Mouse (Mus musculus) stomach, embryonic 14.5 days (tissue): ENCODE data around the gene Bicral. TPM values are rescaled to one million over a fixed set of nuclear protein-coding genes. Genes with fewer than 3 reads are reported as not detected.
A peak's percentile ranks its signal among the peaks of the same experiment; 100 is the strongest.
"Not testable (repeated sequence)": the region's sequence is repeated elsewhere in the genome, so short reads cannot be mapped to it uniquely, and the experiment has no call there.

ENCODE experiments used
- ATAC-seq: fragments of 200-750 bp; cut with Nextera tagmentation; 2 replicates; pipeline ENCODE4 v1.8.0; 2017; ENCODE audit warnings: low read depth, moderate TSS enrichment; ENCODE audit not compliant: insufficient number of reproducible peaks, insufficient read depth, low FRiP score
- H3K27ac ChIP-seq: fragments of 300-500 bp; sonication (generic); 2 replicates; pipeline ENCODE4 v1.5.1; 2014; ENCODE audit warnings: mild to moderate bottlenecking, low read length, moderate library complexity, mixed read lengths
- H3K27me3 ChIP-seq: fragments of 300-500 bp; sonication (generic); 2 replicates; pipeline ENCODE4 v1.6.1; 2014; ENCODE audit warnings: low read length, control low read depth, mixed read lengths; ENCODE audit not compliant: control insufficient read depth, insufficient read depth
- H3K36me3 ChIP-seq: fragments of 300-500 bp; sonication (generic); 2 replicates; pipeline ENCODE4 v1.6.1; 2014; ENCODE audit warnings: mild to moderate bottlenecking, control low read depth, low read length, moderate library complexity, mixed read lengths; ENCODE audit not compliant: control insufficient read depth, insufficient read depth
- H3K4me1 ChIP-seq: fragments of 300-500 bp; sonication (generic); 2 replicates; pipeline ENCODE4 v1.6.1; 2014; ENCODE audit warnings: low read length, control low read depth, mixed read lengths; ENCODE audit not compliant: control insufficient read depth, insufficient read depth
- H3K4me2 ChIP-seq: fragments of 300-500 bp; sonication (generic); replicated peaks from 2 replicates; pipeline ENCODE4 v1.6.1; 2014; ENCODE audit warnings: low read depth, low read length, control low read depth
- H3K4me3 ChIP-seq: fragments of 300-500 bp; sonication (generic); 2 replicates; pipeline ENCODE4 v1.5.1; 2014; ENCODE audit warnings: low read depth, low read length, control low read depth
- H3K9ac ChIP-seq: fragments of 300-500 bp; sonication (generic); replicated peaks from 2 replicates; pipeline ENCODE4 v1.6.1; 2014; ENCODE audit warnings: low read depth, mild to moderate bottlenecking, control low read depth, low read length, moderate library complexity, mixed read lengths
- H3K9me3 ChIP-seq: fragments of 300-500 bp; sonication (generic); 2 replicates; pipeline ENCODE4 v1.6.1; 2016; ENCODE audit warnings: low read depth, low read length, control low read depth; ENCODE audit not compliant: control insufficient read depth
- WGBS: fragments of 180-500 bp; shearing (Covaris S2); extraction: QIAGEN DNeasy Blood & Tissue Kit; methylation state at CpG from one replicate; pipeline ENCODE4 v1.1.7; 2014; 5-methylcytosine and 5-hydroxymethylcytosine counted together
- polyA plus RNA-seq: library from polyadenylated mRNA; unstranded; fragments of >200 nt; fragmentation: Nextera tagmentation; extraction: Ambion mirVana; gene quantifications from 2 replicates; pipeline ENCODE4 v1.2.1, GENCODE M21; 2014

Bicral gene
- polyA plus RNA-seq, 1 experiment from 2014 or later: 6.6 TPM

DNA sequence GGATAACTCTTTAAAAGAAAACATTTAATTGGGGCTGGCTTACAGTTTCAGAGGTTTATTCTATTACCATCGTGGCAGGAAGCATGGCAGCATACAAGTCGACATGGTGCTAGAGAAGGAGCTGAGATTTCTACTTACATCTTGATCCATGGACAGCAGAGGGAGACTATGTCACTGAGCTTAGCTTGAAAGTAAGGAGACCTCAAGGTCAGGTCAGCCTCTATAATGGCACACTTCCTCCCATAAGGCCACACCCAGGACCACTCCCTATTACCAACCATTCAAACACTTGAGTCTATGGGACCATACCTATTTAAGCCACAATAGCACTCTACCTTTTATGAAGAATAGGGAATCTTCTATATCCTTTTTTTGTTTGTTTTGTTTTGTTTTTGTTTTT is 65.3 kb downstream of the Bicral start:
- H3K27ac ChIP-seq: no peak overlapping the region
- no peaks in the 10 kb centered on the region for H3K36me3 ChIP-seq
- no peak overlapping the region for H3K9ac ChIP-seq
- no peak for ATAC-seq
- H3K4me3 ChIP-seq: no peak overlapping the region
- H3K4me1 ChIP-seq: no peaks in the 10 kb centered on the region
- H3K4me2 ChIP-seq: no peak overlapping the region
- H3K9me3 ChIP-seq: no peaks in the 10 kb centered on the region
- WGBS: 80% methylated on average over 2 of the region's 2 CpGs
- H3K27me3 ChIP-seq: no peaks in the 10 kb centered on the region

DNA sequence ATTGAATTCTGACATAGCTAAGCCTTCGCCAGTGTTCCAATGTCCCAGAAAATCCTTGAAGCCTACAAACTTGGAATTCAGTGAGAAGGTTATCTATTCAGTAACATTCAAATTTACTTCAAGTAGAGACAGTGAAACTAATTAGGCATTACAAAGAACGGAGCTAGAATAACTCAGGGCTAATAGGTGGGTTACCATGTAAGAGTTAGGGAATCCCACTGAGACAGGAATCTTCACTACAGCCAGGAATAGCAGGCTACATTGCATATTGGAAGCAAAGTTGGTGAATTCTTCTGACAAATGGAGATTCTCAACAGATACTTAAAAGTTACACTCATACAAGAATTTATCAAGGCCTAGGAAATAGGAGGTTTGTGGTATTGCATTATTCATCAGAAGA is 70.3 kb downstream of the Bicral start:
- H3K27me3 ChIP-seq, H3K4me3 ChIP-seq, H3K36me3 ChIP-seq, H3K4me2 ChIP-seq, H3K9ac ChIP-seq, ATAC-seq, H3K9me3 ChIP-seq, H3K27ac ChIP-seq, H3K4me1 ChIP-seq: not testable (repeated sequence)
- WGBS: 60% methylated on average over 2 of the region's 2 CpGs

DNA sequence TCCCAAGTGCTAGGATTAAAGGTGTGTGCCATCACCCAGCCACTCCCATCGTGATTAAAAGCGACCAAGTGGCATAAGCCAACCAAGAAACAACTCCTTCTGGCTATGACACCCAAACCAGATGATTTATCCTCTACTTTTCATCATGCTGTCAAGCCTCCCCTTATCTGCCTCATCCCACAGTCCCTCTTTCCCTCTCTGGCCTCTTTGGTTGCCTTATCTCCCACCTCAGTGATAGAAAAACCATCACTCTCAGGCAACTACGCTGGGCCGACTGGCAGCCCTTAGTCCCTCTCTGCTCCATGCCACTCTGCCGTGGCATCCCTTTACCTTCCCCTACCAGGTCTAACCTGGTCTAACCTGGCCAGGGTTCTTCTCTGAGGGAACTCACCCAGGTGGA is 71.3 kb downstream of the Bicral start:
- WGBS: 81% methylated on average over 5 of the region's 5 CpGs
- Histone ChIP-seq H3K4me1 (no peaks in the 10 kb centered on the region), H3K27me3 (no peaks in the 10 kb centered on the region), H3K36me3 (no peaks in the 10 kb centered on the region), H3K27ac (no peak overlapping the region), H3K4me2 (no peak overlapping the region), H3K4me3 (no peak overlapping the region), H3K9ac (no peak overlapping the region), H3K9me3 (no peaks in the 10 kb centered on the region)
- ATAC-seq: no peak

DNA sequence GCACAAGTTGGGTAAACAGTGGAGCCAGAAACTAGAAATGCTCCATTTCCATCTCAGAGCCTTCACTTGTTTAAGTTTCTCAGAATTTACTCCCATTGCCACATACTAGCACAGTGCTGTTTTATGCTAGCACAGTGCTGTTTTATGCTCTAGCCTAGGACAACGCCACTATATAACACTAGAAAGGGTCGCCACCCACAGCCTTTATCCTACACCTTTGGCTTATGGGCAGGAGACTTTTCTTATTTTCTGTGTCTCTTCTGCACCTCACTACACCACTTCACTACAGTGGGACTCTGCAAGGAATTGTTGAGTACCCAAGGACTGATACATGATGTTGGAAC is 75.1 kb downstream of the Bicral start:
- Histone ChIP-seq H3K4me1 (peaks cover 6% of the 10 kb centered on the region; the same call in 1 of the 2 replicates), H3K27me3 (no peaks in the 10 kb centered on the region), H3K36me3 (peaks cover 27% of the 10 kb centered on the region), H3K27ac (peak overlapping the region; percentile 79; the same call in 1 of the 2 replicates), H3K9me3 (no peaks in the 10 kb centered on the region), H3K4me2 (peak overlapping the region; percentile 64), H3K9ac (no peak overlapping the region), H3K4me3 (peak overlapping the region; percentile 63)
- ATAC-seq: no peak
- WGBS: 80% methylated on average over 2 of the region's 2 CpGs

DNA sequence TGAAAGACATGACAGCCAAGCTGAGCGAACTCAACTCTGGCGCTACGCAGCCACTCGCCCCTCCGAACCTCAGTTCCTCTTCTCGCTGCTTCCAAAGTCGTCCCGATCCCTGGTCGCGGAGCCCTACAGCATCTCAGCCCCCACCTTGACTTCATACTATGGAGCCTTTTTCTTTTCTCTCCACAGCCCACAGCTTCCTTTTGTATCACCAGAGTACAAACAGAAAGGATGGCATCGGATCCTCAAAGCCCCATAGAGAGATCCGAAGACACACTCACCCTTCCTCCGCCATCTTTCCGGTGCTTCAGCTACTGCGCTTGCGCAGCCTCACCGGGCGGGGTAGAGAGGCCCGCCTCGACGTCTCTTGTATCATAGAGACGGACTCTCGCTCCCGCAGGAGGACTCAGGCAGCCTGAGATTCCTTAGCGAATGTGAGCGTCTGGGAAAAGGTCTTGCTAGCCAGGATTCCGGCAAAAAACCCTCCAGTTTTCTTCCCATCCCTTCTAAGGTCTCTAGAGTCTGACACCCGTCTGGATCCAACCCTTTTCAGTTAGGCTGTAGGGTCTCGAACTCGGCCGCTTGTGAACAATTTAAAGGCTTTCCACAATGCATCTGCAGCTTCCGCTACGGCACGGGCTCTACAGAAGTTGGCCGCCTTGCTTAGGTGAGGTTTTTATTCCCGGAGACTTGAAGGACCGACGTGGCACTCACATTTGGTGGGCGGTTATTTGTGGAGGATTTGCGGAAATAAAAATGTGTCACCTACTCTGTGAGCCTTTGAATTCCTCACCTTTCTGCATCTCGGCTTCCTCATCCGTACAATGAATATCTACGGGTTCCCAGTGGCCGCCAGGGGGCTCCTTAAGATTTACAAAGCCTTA is 75.7 kb downstream of the Bicral start, which contains the start of gene Rpl7l1:
TSS of gene Rpl7l1 (minus strand) at position 332 of the 881 bp plus-strand sequence.
- Histone ChIP-seq H3K9ac (peak within 1 kb of the TSS; percentile 49), H3K27ac (peak within 1 kb of the TSS; percentile 79), H3K4me2 (peak within 1 kb of the TSS; percentile 64), H3K27me3 (no peaks in the 10 kb centered on the region), H3K36me3 (peaks cover 33% of the 10 kb centered on the region), H3K4me1 (peaks cover 6% of the 10 kb centered on the region; the same call in 1 of the 2 replicates), H3K4me3 (peak within 1 kb of the TSS; percentile 63), H3K9me3 (no peaks in the 10 kb centered on the region)
- ATAC-seq: peak; percentile 95
- under 1% methylated on average over 44 of the region's 44 CpGs for WGBS

DNA sequence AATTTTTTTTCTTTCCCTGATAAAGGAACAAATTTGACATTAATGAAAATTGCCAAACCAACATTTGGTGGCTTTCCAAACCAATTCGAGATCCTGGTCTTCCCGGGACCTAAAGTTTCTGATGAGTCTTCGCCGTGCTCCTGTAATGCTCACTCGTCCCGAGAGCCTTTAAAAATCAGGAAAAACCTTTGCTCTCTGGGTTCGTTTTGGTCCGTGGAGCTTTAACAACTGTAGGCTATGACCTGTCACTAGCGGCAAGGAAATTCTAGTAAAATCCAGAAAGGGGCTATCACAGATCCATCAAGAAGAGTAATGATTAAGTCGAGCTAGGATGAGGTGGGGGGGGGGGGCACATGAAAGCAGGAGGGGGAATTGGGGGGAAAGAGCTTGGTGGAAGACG is 76.4 kb downstream of the Bicral start:
- Histone ChIP-seq H3K4me2 (peak overlapping the region; percentile 64), H3K9ac (peak overlapping the region; percentile 49), H3K36me3 (peaks cover 39% of the 10 kb centered on the region), H3K4me1 (peaks cover 6% of the 10 kb centered on the region; the same call in 1 of the 2 replicates), H3K4me3 (peak overlapping the region; percentile 63), H3K27ac (peak overlapping the region; percentile 79; the same call in 1 of the 2 replicates), H3K9me3 (no peaks in the 10 kb centered on the region), H3K27me3 (no peaks in the 10 kb centered on the region)
- ATAC-seq: no peak; the same call in 1 of the 2 replicates
- 2% methylated on average over 11 of the region's 11 CpGs for WGBS

DNA sequence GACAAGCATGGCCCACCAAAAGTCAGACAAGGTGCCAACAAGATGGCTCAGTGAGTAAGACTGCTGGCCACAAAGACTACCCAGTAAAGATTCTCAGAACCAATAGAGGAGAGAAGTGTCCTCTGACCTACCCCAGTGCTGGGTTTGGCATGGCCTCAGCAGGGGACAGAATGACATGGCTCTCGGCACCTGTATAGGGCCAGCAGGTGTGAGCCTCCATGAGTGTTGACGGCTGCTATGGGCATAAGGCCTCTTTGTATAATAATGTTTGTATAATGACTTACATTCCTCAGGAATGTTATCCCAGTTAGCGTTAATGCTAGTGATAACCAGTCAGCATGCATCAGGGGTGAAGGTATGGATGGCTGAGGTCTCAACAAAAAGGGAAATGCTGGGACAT is 82.2 kb downstream of the Bicral start:
- no peak for ATAC-seq
- Histone ChIP-seq H3K9ac (no peak overlapping the region), H3K9me3 (no peaks in the 10 kb centered on the region), H3K27me3 (no peaks in the 10 kb centered on the region), H3K4me1 (peaks cover under 1% of the 10 kb centered on the region; the same call in 1 of the 2 replicates), H3K4me2 (no peak overlapping the region), H3K36me3 (peaks cover 59% of the 10 kb centered on the region), H3K27ac (no peak overlapping the region), H3K4me3 (no peak overlapping the region)
- WGBS: 55% methylated on average over 3 of the region's 3 CpGs

DNA sequence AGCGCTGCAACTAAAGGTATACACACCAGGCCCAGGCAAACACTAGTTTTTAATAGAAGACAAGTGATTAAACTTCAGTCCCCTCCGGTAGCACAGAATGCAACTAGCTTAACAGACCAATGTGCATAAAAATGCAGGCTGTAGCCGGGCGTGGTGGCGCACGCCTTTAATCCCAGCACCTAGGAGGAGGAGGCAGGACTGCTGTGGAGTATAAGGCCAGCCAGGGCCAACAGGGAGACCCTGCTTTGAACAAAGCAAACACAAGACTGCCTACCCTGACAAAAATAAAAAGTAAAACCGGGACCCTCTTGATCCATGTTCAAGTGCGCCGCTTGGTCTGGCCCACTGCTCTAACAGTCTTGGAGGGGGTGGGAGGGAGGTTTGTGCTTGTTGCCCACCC is 83.2 kb downstream of the Bicral start:
- Histone ChIP-seq H3K9ac (no peak overlapping the region), H3K4me2 (no peak overlapping the region), H3K9me3 (no peaks in the 10 kb centered on the region), H3K36me3 (peaks cover 51% of the 10 kb centered on the region), H3K4me3 (no peak overlapping the region), H3K4me1 (no peaks in the 10 kb centered on the region), H3K27me3 (no peaks in the 10 kb centered on the region), H3K27ac (no peak overlapping the region)
- 87% methylated on average over 9 of the region's 9 CpGs for WGBS
- no peak for ATAC-seq
